Mouse (Mus musculus) brain, embryonic 14.5 days (tissue): ENCODE measurements around the gene P2ry4.

ENCODE experiments used
- CTCF ChIP-seq: fragments of 200-500 bp; IDR thresholded peaks from 2 replicates; pipeline ENCODE4 v1.5.1; 2012; ENCODE audit warnings: inconsistent platforms, mild to moderate bottlenecking, moderate library complexity, borderline replicate concordance; ENCODE audit not compliant: insufficient read depth, insufficient read length; ENCODE audit errors: extremely low read depth
- POLR2A ChIP-seq: fragments of 200-500 bp; IDR thresholded peaks from 2 replicates; pipeline ENCODE4 v1.6.1; 2012; ENCODE audit warnings: mild to moderate bottlenecking, inconsistent platforms, borderline replicate concordance; ENCODE audit not compliant: poor library complexity, insufficient read depth, insufficient read length, severe bottlenecking; ENCODE audit errors: extremely low read depth

DNA sequence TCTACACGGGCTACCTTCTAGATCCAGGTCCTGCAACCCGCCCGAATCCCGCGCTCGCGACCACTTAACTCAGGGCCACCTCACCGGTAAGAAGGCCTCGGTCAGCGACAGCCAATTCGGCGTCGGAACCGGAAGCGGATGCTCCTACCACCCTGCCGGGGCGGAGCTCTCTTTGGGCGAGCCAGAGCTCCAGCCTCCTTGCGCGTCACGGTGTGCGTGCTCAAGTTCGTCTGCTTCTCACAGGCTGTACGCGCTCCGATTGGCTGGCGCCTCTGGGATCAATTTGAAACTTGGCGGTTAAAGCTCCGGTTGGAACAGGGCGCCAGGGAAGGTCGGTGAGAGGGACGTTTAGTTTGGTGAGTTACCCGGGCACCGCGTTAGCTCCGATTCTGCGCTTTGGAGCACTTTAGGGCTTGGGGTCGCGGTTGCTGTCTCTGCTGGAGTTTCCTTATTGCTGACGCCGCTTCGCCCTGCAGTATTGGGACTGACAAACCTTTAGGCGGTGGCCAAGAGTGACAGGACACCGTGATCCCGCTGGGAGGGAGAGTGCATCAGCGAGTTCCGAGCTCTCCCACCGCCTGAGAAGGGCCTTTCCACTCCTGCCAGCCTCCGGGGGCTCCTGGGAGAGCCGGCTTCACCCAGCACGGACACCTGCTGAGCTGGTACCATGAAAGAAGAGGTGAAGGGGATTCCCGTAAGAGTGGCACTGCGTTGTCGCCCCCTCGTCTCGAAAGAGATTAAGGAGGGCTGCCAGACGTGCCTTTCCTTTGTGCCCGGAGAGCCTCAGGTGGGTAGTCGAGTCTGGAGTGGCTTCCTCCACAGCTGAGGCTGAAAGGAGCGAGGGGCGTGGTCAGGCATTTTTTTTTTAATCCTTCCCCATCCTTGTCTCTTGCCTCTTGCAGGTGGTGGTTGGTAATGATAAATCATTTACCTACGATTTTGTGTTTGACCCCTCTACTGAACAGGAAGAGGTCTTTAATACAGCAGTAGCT is 31.4 kb upstream of the P2ry4 start, which contains the start of gene Pdzd11:
- TF ChIP-seq POLR2A, result peak; percentile 17; the same call in 1 of the 2 replicates
- TF ChIP-seq CTCF, result no peak
